Mouse (Mus musculus): ENCODE results near the gene Wdpcp.
"Not testable (repeated sequence)": the region's sequence is repeated elsewhere in the genome, so short reads cannot be mapped to it uniquely, and the experiment has no call there.

DNA sequence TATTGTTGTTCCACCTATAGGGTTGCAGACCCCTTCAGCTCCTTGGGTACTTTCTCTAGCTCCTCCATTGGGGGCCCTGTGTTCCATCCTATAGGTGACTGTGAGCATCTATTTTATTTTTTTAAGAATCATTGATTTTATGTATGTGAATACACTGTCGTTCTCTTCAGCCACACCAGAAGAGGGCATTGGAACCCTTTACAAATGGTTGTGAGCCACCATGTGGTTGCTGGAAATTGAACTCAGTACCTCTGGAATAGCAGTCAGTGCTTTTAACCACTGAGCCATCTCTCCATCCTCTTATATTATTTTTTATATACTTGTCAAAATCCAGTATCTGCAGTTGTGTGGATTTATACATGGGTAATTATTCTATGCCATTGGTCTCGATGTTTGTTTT is 41.2 kb upstream of the Wdpcp start:
- TF ChIP-seq CTCF (IDR thresholded peaks at IDR 0.05; ENCODE audit: borderline replicate concordance, extremely low read depth, insufficient read depth, insufficient read length); POLR2A (IDR thresholded peaks at IDR 0.05; ENCODE audit: borderline replicate concordance, extremely low read depth, insufficient read depth, insufficient read length, poor library complexity, severe bottlenecking): not testable (repeated sequence)
